Mouse (Mus musculus) right cerebral cortex, adult 18-20 months (tissue): ENCODE measurements at regions not wholly inside any gene's neighbourhood (a gene's known extent, or its start where the extent isn't known, plus 50 kb on each side); places are given as distances from the start of the nearest gene placed in this dataset.

ENCODE experiments used
- DNase-seq: peaks from one replicate; pipeline ENCODE4 v3.0.0; 2022; ENCODE audit warnings: mixed read lengths

- DNase-seq = no peak
These were observed 194.9 kb upstream of the Klf4 start for GRCm38 (mm10) chr4:55727178-55727577.

- no peak for DNase-seq
These were observed 193.8 kb upstream of the Klf4 start for GRCm38 (mm10) chr4:55726081-55726480.

- DNase-seq = no peak
These were observed 192.0 kb upstream of the Klf4 start for GRCm38 (mm10) chr4:55724286-55724685.

GRCm38 (mm10) chr4:55723124-55723523 lies 190.9 kb upstream of the Klf4 start:
- peak; percentile 3 for DNase-seq

- DNase-seq = no peak
These were observed 190.1 kb upstream of the Klf4 start for GRCm38 (mm10) chr4:55722388-55722787.

GRCm38 (mm10) chr4:55721834-55722233 lies 189.6 kb upstream of the Klf4 start:
- no peak for DNase-seq

GRCm38 (mm10) chr4:55718438-55718837 lies 186.2 kb upstream of the Klf4 start:
- DNase-seq = no peak

- no peak for DNase-seq
These were observed 183.9 kb upstream of the Klf4 start for GRCm38 (mm10) chr4:55716161-55716651.

GRCm38 (mm10) chr4:55711500-55712341 lies 179.5 kb upstream of the Klf4 start:
- DNase-seq = no peak

GRCm38 (mm10) chr4:55710476-55710875 lies 178.2 kb upstream of the Klf4 start:
- no peak for DNase-seq

- DNase-seq = no peak
These were observed 176.5 kb upstream of the Klf4 start for GRCm38 (mm10) chr4:55708808-55709207.

GRCm38 (mm10) chr4:55707916-55708315 lies 175.7 kb upstream of the Klf4 start:
- peak; percentile 59 for DNase-seq

GRCm38 (mm10) chr4:55704921-55705320 lies 172.7 kb upstream of the Klf4 start:
- no peak for DNase-seq

GRCm38 (mm10) chr4:55703346-55703916 lies 171.2 kb upstream of the Klf4 start:
- no peak for DNase-seq

GRCm38 (mm10) chr4:55701334-55701733 lies 169.1 kb upstream of the Klf4 start:
- no peak for DNase-seq

- DNase-seq = no peak
These were observed 167.7 kb upstream of the Klf4 start for GRCm38 (mm10) chr4:55699917-55700316.

- DNase-seq = no peak
These were observed 166.9 kb upstream of the Klf4 start for GRCm38 (mm10) chr4:55699161-55699560.

GRCm38 (mm10) chr4:55697108-55697507 lies 164.8 kb upstream of the Klf4 start:
- peak; percentile 14 for DNase-seq

GRCm38 (mm10) chr4:55696428-55696827 lies 164.2 kb upstream of the Klf4 start:
- DNase-seq = no peak

- DNase-seq = no peak
These were observed 163.0 kb upstream of the Klf4 start for GRCm38 (mm10) chr4:55695246-55695645.

GRCm38 (mm10) chr4:55689479-55689878 lies 157.2 kb upstream of the Klf4 start:
- no peak for DNase-seq

GRCm38 (mm10) chr4:55686771-55687170 lies 154.5 kb upstream of the Klf4 start:
- no peak for DNase-seq

- no peak for DNase-seq
These were observed 140.0 kb upstream of the Klf4 start for GRCm38 (mm10) chr4:55672288-55672687.

GRCm38 (mm10) chr4:55670258-55670657 lies 138.0 kb upstream of the Klf4 start:
- DNase-seq = no peak
